Mouse (Mus musculus) Patski (cell line): ENCODE measurements at regions not wholly inside any gene's neighbourhood (a gene's known extent, or its start where the extent isn't known, plus 50 kb on each side); places are given as distances from the start of the nearest gene placed in this dataset.

ENCODE experiments used
- ATAC-seq: fragments of 100-300 bp; one replicate; pipeline ENCODE4 v1.8.0; 2021
- CTCF ChIA-PET: fragments of 350-600 bp; sonication (Branson Sonifier 250); formaldehyde crosslinking; loops from one replicate; lab custom pipeline; 2022; ENCODE audit warnings: inconsistent platforms; lab: Charles Lee
- POLR2A ChIA-PET: fragments of 350-600 bp; sonication (Branson Sonifier 250); formaldehyde crosslinking; loops from one replicate; lab custom pipeline; 2022; ENCODE audit warnings: antibody characterized with exemption, inconsistent platforms; lab: Charles Lee
- DNase-seq: peaks from one replicate; pipeline ENCODE4 v3.0.0-alpha.2; 2011; ENCODE audit warnings: low read depth, low spot score
- H3K27me3 ChIP-seq: fragments of 371-371 bp; one replicate; pipeline ENCODE4 v1.5.1; 2021
- CTCF ChIP-seq: fragments of 100-300 bp; IDR thresholded peaks from one replicate; pipeline ENCODE4 v1.5.1; 2021
- in situ Hi-C: fragments of 300-500 bp; cut with MboI; formaldehyde crosslinking; loops from 3 replicates; pipeline ENCODE4 v1.11.1; 2018; ENCODE audit warnings: low pct_unique_long_range_greater_than_20kb, mixed read lengths

- no peaks in the 10 kb centered on the region for H3K27me3 ChIP-seq
- in situ Hi-C loops = no loop called here
- DNase-seq (no peak), ATAC-seq (no peak)
- TF ChIP-seq CTCF = no peak
- POLR2A ChIA-PET = no interaction called here
- CTCF ChIA-PET = interaction anchor here (1.4 kb wide), 1 partner anchor 17 kb away, joined by 5 read pairs; no protein-coding TSS in a partner anchor
Observed at GRCm38 (mm10) chr14:45962474-45962873, 304.5 kb upstream of the Ddhd1 start.

GRCm38 (mm10) chr14:45964043-45964442 lies 306.1 kb upstream of the Ddhd1 start:
- CTCF ChIA-PET = interaction anchor here (1.4 kb wide), 1 partner anchor 15 kb away, joined by 5 read pairs; no protein-coding TSS in a partner anchor
- no peaks in the 10 kb centered on the region for H3K27me3 ChIP-seq
- POLR2A ChIA-PET = no interaction called here
- in situ Hi-C loops = no loop called here
- DNase-seq = no peak
- no peak for TF ChIP-seq CTCF
- ATAC-seq = no peak

- no peak for DNase-seq
- in situ Hi-C loops = no loop called here
- ATAC-seq = no peak
- no peak for TF ChIP-seq CTCF
- POLR2A ChIA-PET = interaction anchor here (0.5 kb wide), 1 partner anchor 435 kb away, joined by 3 read pairs; no protein-coding TSS in a partner anchor
- H3K27me3 ChIP-seq = no peaks in the 10 kb centered on the region
- CTCF ChIA-PET = no interaction called here
Observed at GRCm38 (mm10) chr14:45983206-45983857, 325.4 kb upstream of the Ddhd1 start.

- no peak for TF ChIP-seq CTCF
- H3K27me3 ChIP-seq = no peaks in the 10 kb centered on the region
- CTCF ChIA-PET = no interaction called here
- POLR2A ChIA-PET = interaction anchor here (0.5 kb wide), 1 partner anchor 434 kb away, joined by 3 read pairs; no protein-coding TSS in a partner anchor
- no peak for DNase-seq
- ATAC-seq = no peak
- in situ Hi-C loops = no loop called here
Observed at GRCm38 (mm10) chr14:45984135-45984892, 326.4 kb upstream of the Ddhd1 start.

GRCm38 (mm10) chr14:45992041-45992869 lies 334.3 kb upstream of the Ddhd1 start:
- ChIA-PET CTCF (no interaction called here), POLR2A (no interaction called here)
- H3K27me3 ChIP-seq = no peaks in the 10 kb centered on the region
- ATAC-seq = no peak
- TF ChIP-seq CTCF = no peak
- DNase-seq = no peak
- in situ Hi-C loops = loop anchor here (5.0 to 10.0 kb wide), 3 partner anchors 183 to 710 kb away; no protein-coding TSS in a partner anchor

GRCm38 (mm10) chr14:45992870-45993135 lies 334.9 kb upstream of the Ddhd1 start:
- no peaks in the 10 kb centered on the region for H3K27me3 ChIP-seq
- no peak for DNase-seq
- ChIA-PET CTCF (no interaction called here), POLR2A (no interaction called here)
- in situ Hi-C loops = loop anchor here (5.0 to 10.0 kb wide), 3 partner anchors 182 to 709 kb away; no protein-coding TSS in a partner anchor
- no peak for ATAC-seq
- no peak for TF ChIP-seq CTCF

DNA sequence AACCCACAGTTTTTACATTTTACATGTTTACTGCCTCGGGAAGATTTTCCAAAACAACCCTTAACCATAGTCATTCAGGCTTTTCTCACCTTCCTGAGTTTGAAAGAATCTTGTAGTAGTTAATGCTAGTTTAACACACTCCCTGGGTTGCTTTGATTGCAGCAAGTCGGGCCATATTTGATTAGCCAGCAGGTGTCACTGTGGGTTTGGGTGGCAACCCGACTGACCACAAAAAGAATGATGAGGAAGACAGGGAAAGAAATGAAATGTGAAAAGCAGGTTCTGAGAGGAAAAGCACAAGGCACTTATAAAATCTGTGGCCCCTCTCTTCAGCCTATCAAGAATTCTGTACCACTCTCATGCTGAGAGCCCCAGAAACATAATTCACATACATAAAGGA lies 335.7 kb upstream of the Ddhd1 start:
- ChIA-PET POLR2A (no interaction called here), CTCF (interaction anchor here (0.6 to 1.8 kb wide), 7 partner anchors 18 to 730 kb away, joined by 3 to 5 read pairs (median 4); no protein-coding TSS in a partner anchor)
- in situ Hi-C loops = loop anchor here (5.0 to 10.0 kb wide), 3 partner anchors 181 to 709 kb away; no protein-coding TSS in a partner anchor
- ATAC-seq = no peak
- no peaks in the 10 kb centered on the region for H3K27me3 ChIP-seq
- peak; percentile 90 for TF ChIP-seq CTCF
- no peak for DNase-seq

DNA sequence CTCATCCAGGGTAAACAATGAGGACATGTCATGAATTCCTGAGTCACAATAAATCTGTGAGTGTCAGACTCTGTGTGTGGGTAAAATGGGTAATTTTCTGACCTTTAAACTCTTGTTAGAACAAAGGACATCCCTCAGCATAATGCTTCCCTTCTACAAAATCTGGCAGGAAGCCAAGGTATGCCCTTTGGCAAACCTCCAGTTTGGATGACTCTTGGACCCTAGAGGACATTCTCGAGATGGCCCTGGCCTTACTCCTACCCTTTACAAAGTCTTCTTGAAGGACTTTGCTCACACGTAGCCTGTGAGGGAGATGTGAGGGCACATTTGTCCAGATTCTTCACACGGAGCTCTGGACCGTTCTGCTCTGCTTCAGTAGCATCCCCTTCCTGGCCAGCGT lies 338.8 kb upstream of the Ddhd1 start:
- ATAC-seq = no peak
- in situ Hi-C loops = loop anchor here (10.0 kb wide), 1 partner anchor 178 kb away; no protein-coding TSS in a partner anchor
- TF ChIP-seq CTCF = no peak
- ChIA-PET POLR2A (no interaction called here), CTCF (no interaction called here)
- H3K27me3 ChIP-seq = no peaks in the 10 kb centered on the region
- DNase-seq = no peak

GRCm38 (mm10) chr14:46004078-46004477 lies 346.1 kb upstream of the Ddhd1 start:
- no peaks in the 10 kb centered on the region for H3K27me3 ChIP-seq
- in situ Hi-C loops = loop anchor here (5.0 kb wide), 1 partner anchor 383 kb away; no protein-coding TSS in a partner anchor
- ATAC-seq = no peak
- TF ChIP-seq CTCF = no peak
- no peak for DNase-seq
- CTCF ChIA-PET = no interaction called here
- POLR2A ChIA-PET = no interaction called here

DNA sequence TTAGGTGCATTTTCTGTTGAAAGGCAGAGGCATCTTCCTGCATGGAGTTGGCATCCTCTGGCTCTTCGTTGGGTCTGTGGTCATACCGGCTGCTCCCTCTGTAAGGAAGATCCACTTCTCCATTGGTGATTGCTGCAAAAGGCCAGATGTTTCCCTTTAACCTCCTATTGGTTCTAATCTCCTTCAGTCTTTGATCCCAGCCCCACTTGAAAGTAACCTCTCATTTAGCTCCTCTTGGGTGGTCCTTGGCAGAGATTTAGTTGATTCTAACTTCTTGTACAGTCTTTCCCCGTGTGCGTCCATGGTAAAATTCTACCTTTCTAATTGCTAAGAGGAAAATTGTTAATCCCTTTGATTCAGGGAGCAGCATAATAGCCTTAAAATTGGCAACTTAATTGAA lies 347.4 kb upstream of the Ddhd1 start:
- TF ChIP-seq CTCF = no peak
- POLR2A ChIA-PET = no interaction called here

More for the DNA sequence above, 347.4 kb upstream of the Ddhd1 start:
- DNase-seq = no peak
- in situ Hi-C loops = no loop called here
- no peaks in the 10 kb centered on the region for H3K27me3 ChIP-seq
- ATAC-seq = no peak
- CTCF ChIA-PET = no interaction called here
